Mouse (Mus musculus) midbrain, embryonic 14.5 days (tissue): Measurements from ENCODE around the gene Nostrin. TPM values are rescaled to one million over a fixed set of nuclear protein-coding genes. Genes with fewer than 3 reads are reported as not detected.

Source experiments
- ATAC-seq: fragments of 200-750 bp; cut with Nextera tagmentation; 2 replicates; pipeline ENCODE4 v1.8.0; 2017; ENCODE audit warnings: moderate number of reproducible peaks, moderate library complexity; ENCODE audit not compliant: low FRiP score, low TSS enrichment
- DNase-seq: peaks from one replicate; pipeline ENCODE4 v3.0.0-alpha.2; 2015
- H3K27ac ChIP-seq: fragments of 300-500 bp; sonication (generic); replicated peaks from 2 replicates; pipeline ENCODE4 v1.5.1; 2014; ENCODE audit warnings: mild to moderate bottlenecking, low read depth, low read length, moderate library complexity
- H3K27me3 ChIP-seq: fragments of 300-500 bp; sonication (generic); 2 replicates; pipeline ENCODE4 v1.6.1; 2014; ENCODE audit warnings: low read length, control low read depth, mixed read lengths; ENCODE audit not compliant: control insufficient read depth, insufficient read depth
- H3K36me3 ChIP-seq: fragments of 300-500 bp; sonication (generic); 2 replicates; pipeline ENCODE4 v1.6.1; 2014; ENCODE audit warnings: low read length, control low read depth; ENCODE audit not compliant: control insufficient read depth, insufficient read depth
- H3K4me1 ChIP-seq: fragments of 300-500 bp; sonication (generic); 2 replicates; pipeline ENCODE4 v1.6.1; 2014; ENCODE audit warnings: mild to moderate bottlenecking, antibody characterized with exemption, low read length, control low read depth; ENCODE audit not compliant: control insufficient read depth, insufficient read depth
- H3K4me2 ChIP-seq: fragments of 300-500 bp; sonication (generic); 2 replicates; pipeline ENCODE4 v1.6.1; 2014; ENCODE audit warnings: mild to moderate bottlenecking, low read length, moderate library complexity
- H3K4me3 ChIP-seq: fragments of 300-500 bp; sonication (generic); replicated peaks from 2 replicates; pipeline ENCODE4 v1.5.1; 2014; ENCODE audit warnings: low read depth, low read length
- H3K9ac ChIP-seq: fragments of 300-500 bp; sonication (generic); replicated peaks from 2 replicates; pipeline ENCODE4 v1.6.1; 2014; ENCODE audit warnings: mild to moderate bottlenecking, low read length, moderate library complexity
- H3K9me3 ChIP-seq: fragments of 300-500 bp; sonication (generic); 2 replicates; pipeline ENCODE4 v1.6.1; 2016; ENCODE audit warnings: low read length, control low read depth, mixed read lengths; ENCODE audit not compliant: control insufficient read depth
- WGBS: fragments of 180-500 bp; shearing (Covaris S2); extraction: QIAGEN DNeasy Blood & Tissue Kit; methylation state at CpG from one replicate; pipeline ENCODE4 v1.1.7; 2014; 5-methylcytosine and 5-hydroxymethylcytosine counted together
- polyA plus RNA-seq: library from polyadenylated mRNA; unstranded; fragments of >200 nt; fragmentation: Nextera tagmentation; extraction: Ambion mirVana; gene quantifications from 2 replicates; pipeline ENCODE4 v1.2.1, GENCODE M21; 2014

The Nostrin gene
- polyA plus RNA-seq, 1 experiment from 2014 or later, result 1.4 TPM

DNA sequence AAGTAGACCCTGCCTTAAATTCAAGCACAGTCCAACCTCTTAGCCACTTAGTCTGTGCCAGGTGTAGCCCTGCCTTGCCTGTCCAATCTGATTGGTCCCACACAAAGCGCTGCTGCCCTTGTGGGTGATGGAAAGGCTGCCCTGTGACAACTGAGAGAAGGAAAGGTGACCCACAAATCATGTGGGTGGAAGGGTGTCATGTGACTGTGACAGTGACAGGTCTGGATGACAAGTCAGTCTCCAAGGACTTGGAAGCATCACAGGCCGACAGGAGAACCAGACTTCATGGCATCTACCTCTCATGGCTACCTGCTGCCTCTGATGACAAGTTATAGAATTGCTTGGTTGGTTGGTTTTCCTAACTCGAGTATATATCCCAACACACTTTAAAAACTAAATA lies 32.1 kb upstream of the Nostrin start:
- DNase-seq (no peak), ATAC-seq (no peak)
- Histone ChIP-seq H3K9ac (no peak overlapping the region), H3K27me3 (no peaks in the 10 kb centered on the region), H3K4me2 (no peak overlapping the region), H3K9me3 (no peaks in the 10 kb centered on the region), H3K4me1 (no peaks in the 10 kb centered on the region), H3K4me3 (no peak overlapping the region), H3K36me3 (0 out of 2 replicates have a peak, but pooled peaks cover 2% of the 10 kb centered on the region), H3K27ac (no peak overlapping the region)
- 73% methylated on average over 3 of the region's 3 CpGs for WGBS

DNA sequence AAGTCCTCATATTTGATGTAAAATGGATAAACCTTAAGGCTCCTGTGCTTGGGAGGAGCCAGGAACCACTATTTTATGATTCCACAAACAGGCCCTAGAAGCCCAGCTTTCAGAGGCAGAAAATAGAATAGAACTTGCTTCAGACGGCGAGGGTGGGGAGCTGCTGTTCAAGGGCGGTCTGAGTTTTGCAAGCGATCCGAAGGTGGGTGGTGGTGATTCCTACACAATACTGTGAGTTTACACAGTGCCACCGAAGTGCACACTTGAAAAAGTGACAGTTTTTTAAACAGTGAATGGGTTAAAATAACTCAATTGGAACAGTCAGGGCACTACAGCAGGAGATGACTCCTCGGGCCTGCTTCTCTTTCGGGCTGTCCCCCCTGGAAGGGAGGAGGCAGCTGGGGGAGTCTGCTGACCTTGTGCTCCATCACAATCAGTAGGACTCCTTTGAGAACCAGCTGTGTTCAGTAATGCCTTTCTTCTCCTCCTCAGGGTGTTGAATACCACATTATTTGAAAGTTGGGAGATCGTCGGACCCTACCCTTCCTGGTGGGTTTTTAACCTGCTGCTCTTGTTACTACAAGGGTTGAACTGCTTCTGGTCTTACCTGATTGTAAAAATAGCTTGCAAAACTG lies 31.0 kb upstream of the Nostrin start:
- no peaks in the 10 kb centered on the region for H3K9me3 ChIP-seq
- H3K36me3 ChIP-seq, result 0 out of 2 replicates have a peak, but pooled peaks cover 2% of the 10 kb centered on the region
- DNase-seq (no peak), ATAC-seq (no peak)
- H3K27ac ChIP-seq, result no peak overlapping the region
- no peak overlapping the region for H3K4me3 ChIP-seq
- H3K27me3 ChIP-seq, result no peaks in the 10 kb centered on the region
- no peaks in the 10 kb centered on the region for H3K4me1 ChIP-seq
- 47% methylated on average over 10 of the region's 10 CpGs for WGBS
- no peak overlapping the region for H3K4me2 ChIP-seq
- H3K9ac ChIP-seq, result no peak overlapping the region

DNA sequence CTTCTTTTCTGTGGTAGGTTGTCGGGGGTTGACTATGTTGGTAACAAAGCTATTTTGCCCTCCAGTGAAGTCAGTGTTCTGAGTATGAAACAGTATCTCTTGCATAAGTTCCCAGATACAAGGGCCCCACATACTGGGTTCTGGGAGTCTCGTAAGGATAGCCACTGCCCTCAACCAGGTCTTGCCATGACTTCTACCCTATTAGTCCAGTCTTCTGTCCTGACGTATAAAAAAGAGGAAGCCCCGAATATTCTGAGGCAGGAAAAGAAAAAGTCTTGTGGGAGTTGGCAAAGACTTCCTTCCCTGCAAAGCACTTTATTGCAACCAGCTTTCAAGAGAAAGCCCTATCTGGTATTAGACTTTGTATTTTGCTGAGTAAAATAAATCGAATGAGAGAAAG lies 26.4 kb upstream of the Nostrin start:
- Histone ChIP-seq H3K27me3 (no peaks in the 10 kb centered on the region), H3K4me3 (no peak overlapping the region), H3K27ac (no peak overlapping the region), H3K36me3 (0 out of 2 replicates have a peak, but pooled peaks cover 2% of the 10 kb centered on the region), H3K9me3 (no peaks in the 10 kb centered on the region), H3K4me1 (no peaks in the 10 kb centered on the region), H3K4me2 (no peak overlapping the region), H3K9ac (no peak overlapping the region)
- ATAC-seq (no peak), DNase-seq (no peak)
- WGBS, result 91% methylated on average over 5 of the region's 5 CpGs

DNA sequence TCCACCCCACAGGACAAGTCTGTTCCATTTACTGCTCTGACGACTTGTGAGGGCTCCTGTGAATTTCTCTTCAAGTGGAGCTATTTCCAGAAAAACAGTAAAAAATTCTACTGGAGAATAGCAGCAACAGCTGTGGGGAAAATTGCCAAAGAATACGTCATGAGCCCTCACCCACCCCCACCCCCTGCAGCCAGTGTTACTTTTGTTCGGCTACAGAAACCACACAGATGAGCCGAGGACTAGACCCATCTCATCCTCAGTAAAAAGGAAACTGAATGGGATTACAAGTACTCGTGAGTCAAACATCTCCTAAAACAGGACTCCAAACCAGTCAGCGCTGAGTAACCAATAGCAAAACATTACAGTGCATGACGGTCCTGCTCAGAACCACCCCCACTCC lies 25.9 kb upstream of the Nostrin start:
- Histone ChIP-seq H3K4me1 (no peaks in the 10 kb centered on the region), H3K4me3 (no peak overlapping the region), H3K9me3 (no peaks in the 10 kb centered on the region), H3K36me3 (0 out of 2 replicates have a peak, but pooled peaks cover 2% of the 10 kb centered on the region), H3K4me2 (no peak overlapping the region), H3K27me3 (no peaks in the 10 kb centered on the region), H3K27ac (no peak overlapping the region), H3K9ac (no peak overlapping the region)
- ATAC-seq, result no peak
- DNase-seq, result no peak
- WGBS, result 69% methylated on average over 7 of the region's 7 CpGs

DNA sequence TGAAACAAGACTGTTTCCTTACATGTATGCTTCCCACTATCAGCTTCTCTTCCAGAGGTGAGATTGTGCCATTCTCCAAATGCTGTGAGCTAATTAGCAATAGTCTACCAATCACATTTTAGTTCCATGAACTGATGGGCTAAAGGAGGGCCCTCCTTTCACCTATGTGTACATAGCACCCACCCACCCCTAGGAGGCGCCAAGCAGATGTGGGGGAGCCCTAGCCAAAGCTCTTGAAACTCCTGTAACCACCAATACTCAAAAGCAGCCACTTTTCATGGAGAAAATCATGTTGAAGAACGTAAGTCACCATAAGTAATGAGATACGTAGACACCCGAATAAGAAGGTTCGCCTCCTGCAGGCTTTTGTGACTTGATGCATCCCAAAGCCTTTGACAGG lies 23.0 kb upstream of the Nostrin start:
- DNase-seq (no peak), ATAC-seq (no peak)
- Histone ChIP-seq H3K27ac (no peak overlapping the region), H3K36me3 (0 out of 2 replicates have a peak, but pooled peaks cover 2% of the 10 kb centered on the region), H3K27me3 (no peaks in the 10 kb centered on the region), H3K9ac (no peak overlapping the region), H3K9me3 (0 out of 2 replicates have a peak, but pooled peaks cover 7% of the 10 kb centered on the region), H3K4me3 (no peak overlapping the region), H3K4me2 (no peak overlapping the region), H3K4me1 (no peaks in the 10 kb centered on the region)
- WGBS, result 84% methylated on average over 5 of the region's 5 CpGs

DNA sequence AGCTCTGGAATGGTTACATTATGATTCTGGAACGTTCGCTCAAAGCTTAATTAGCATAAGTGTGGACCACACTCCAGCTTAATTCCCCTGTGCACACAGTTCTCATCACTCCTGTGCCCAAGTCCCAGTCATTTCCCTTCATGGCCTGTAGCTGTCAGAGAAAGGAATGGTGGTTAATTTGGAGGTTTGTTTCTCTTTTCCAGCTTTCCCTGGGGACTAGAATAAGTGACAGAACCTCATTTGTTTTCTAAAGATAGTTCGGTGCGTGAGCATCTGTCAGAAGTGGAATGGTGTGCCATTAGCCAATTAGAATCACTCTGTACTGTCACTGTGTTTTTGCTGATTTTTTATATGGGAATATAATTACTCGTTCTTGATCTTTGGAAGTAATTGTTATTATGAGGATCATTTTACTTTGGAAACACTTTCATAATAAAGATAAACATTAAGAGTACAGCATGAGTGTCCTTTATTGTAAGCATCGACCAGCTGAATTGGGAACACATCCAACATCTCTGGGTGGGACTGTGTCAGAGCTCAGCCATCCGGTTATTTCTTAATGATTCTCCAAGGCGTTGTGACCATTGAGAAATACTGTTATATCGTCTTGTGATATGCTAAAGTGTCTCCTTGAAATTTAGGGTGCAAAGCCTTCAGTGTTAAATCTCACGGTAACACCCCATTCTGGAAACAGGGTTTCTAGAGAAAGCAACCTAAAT lies 21.6 kb upstream of the Nostrin start:
- Histone ChIP-seq H3K27me3 (no peaks in the 10 kb centered on the region), H3K4me1 (no peaks in the 10 kb centered on the region), H3K9me3 (0 out of 2 replicates have a peak, but pooled peaks cover 7% of the 10 kb centered on the region), H3K4me2 (no peak overlapping the region), H3K36me3 (no peaks in the 10 kb centered on the region), H3K9ac (no peak overlapping the region), H3K4me3 (no peak overlapping the region), H3K27ac (no peak overlapping the region)
- DNase-seq (peak; percentile 14), ATAC-seq (no peak)
- WGBS, result 72% methylated on average over 10 of the region's 10 CpGs

DNA sequence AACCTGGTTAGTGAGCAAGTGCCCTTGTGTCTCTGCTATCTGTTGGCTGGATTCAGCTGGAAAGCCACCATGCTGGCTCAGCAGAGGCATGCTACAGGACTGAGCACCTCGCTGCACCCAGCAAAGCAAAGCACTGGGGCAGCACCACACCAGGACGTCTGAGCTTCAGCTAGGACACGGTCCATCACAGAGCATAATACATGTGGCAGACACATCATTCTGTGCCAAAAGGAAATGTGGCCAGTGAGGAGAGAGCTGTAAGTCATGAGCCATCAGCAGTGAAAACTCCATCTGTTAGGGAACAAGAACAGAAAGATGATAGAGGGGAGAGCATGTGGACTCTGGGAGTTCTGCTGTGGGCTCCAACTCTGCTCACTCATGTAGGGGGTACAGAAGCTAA lies 19.7 kb upstream of the Nostrin start:
- WGBS, result 92% methylated on average over 3 of the region's 3 CpGs
- no peak overlapping the region for H3K9ac ChIP-seq
- H3K36me3 ChIP-seq, result no peaks in the 10 kb centered on the region
- DNase-seq (no peak), ATAC-seq (no peak)
- H3K27me3 ChIP-seq, result no peaks in the 10 kb centered on the region
- no peak overlapping the region for H3K4me3 ChIP-seq
- 0 out of 2 replicates have a peak, but pooled peaks cover 7% of the 10 kb centered on the region for H3K9me3 ChIP-seq
- no peak overlapping the region for H3K4me2 ChIP-seq
- H3K4me1 ChIP-seq, result no peaks in the 10 kb centered on the region
- H3K27ac ChIP-seq, result no peak overlapping the region

DNA sequence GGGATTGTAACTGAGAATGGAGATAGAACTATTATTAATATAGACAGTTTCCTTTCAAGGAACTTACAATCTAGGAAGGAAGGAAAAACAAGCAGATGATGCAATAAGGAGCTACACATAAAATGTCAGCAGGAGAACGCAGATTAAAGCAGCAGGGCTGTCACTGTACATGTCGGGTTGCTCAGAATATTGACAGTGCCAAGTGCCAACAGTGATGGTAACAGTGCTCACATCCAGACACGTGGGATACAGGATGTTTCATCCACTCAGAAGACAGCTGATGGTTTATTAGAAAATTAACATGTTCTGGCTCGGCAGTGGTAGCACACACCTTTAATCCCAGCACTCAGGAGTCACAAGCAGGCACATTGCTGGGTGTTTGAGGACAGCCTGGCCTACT lies 18.8 kb upstream of the Nostrin start:
- Histone ChIP-seq H3K27me3 (no peaks in the 10 kb centered on the region), H3K9me3 (0 out of 2 replicates have a peak, but pooled peaks cover 7% of the 10 kb centered on the region), H3K4me2 (no peak overlapping the region), H3K4me1 (no peaks in the 10 kb centered on the region), H3K36me3 (no peaks in the 10 kb centered on the region), H3K4me3 (no peak overlapping the region), H3K27ac (no peak overlapping the region), H3K9ac (no peak overlapping the region)
- 78% methylated on average over 4 of the region's 4 CpGs for WGBS
- no peak for ATAC-seq
- DNase-seq, result no peak

DNA sequence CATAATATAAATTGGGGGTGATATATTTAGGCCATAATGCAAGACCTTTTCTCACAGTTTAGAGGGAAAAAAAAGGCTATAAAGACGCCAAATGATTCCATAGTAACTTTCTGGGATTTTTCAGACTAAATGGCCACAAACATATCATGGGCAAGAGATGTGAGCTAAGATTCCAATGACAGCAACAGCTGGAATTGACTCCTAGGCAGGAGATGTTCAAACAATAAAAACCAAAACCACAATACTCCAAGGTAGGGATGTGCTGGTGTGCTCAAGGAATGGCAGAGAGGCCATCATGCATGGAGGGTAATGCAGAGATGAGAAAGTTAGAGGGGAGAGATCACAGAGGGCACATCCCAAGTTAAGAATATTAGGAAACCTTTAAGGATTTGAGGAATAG lies 16.6 kb upstream of the Nostrin start:
- Histone ChIP-seq H3K9ac (no peak overlapping the region), H3K4me1 (no peaks in the 10 kb centered on the region), H3K27ac (no peak overlapping the region), H3K4me2 (no peak overlapping the region), H3K4me3 (no peak overlapping the region), H3K27me3 (no peaks in the 10 kb centered on the region), H3K36me3 (no peaks in the 10 kb centered on the region), H3K9me3 (0 out of 2 replicates have a peak, but pooled peaks cover 7% of the 10 kb centered on the region)
- no peak for DNase-seq
- no peak for ATAC-seq
- 95% methylated on average over 1 of the region's 1 CpGs for WGBS
